Mouse (Mus musculus) cerebellum, adult 9-11 months (tissue): ENCODE data around the gene Rdm1.
A peak's percentile ranks its signal among the peaks of the same experiment; 100 is the strongest.

ENCODE experiments used
- DNase-seq: peaks from one replicate; pipeline ENCODE4 v3.0.0; 2022

The Rdm1 gene

DNA sequence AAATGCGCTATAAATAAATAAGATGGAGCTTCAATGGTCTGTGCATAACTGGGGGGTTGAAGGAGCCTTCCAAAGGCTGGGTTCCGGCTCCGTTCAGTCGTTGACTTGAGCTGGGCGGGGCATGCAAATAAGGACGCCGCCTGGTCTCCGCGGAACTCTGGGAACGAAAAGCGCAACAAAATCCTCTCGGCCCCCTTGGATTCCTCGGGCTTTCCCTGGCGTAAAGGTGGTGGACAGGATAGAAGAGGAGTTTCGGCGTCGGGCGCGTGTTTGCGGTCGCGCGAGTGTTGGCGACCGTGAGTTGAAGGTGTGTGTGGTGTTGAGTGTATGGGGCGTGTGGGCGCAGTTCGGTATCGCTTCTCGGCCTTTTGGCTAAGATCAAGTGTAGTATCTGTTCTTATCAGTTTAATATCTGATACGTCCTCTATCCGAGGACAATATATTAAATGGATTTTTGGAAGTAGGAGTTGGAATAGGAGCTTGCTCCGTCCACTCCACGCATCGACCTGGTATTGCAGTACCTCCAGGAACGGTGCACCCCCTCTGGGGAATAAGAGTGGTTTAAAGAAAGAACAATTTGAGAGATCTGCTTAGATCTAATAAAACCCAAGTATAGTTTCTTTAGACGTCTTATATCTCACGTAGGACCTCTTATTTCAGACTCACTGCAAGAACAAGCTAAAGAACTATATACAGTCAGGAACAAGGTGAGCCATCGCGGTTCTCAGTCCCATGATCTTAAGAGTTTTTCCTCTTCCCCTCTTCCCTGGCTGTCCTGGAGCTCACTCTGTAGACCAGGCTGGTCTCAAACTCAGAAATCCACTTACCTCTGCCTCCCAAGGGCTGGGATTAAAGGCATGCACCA, 31.1 kb downstream of the Rdm1 start:
- DNase-seq, result peak; percentile 85

DNA sequence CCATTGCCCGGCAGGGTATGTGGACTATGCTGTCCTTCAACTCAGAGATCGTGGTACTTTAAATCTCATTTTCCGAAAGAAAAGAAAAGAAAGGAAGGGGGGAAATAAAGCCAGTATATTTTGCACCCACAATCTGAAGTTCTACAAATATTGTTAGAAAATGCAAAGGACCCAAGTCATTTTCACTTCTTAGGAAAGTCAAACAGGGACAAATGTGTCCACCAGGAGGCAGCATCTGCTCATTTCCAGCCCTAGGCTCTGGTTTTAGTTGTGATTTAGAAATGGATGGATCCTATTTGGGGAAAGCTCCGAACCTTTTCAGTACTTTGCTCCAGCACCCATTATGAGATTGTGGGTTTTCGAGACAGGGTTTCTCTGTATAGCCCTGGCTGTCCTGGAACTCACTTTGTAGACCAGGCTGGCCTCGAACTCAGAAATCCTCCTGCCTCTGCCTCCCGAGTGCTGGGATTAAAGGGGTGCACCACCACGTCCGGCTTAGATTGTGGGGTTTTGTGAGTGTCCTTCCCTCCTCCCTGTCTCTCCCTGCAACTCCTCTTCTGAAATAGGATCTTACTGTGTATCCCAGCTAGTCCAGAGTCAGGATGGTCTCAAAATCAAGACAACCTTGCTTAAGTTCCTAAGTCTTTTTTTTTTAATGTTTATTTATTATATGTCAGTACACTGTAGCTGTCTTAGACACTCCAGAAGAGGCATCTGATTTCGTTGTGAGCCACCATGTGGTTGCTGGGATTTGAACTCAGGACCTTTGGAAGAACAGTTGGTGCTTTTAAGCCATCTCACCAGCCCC, 32.0 kb downstream of the Rdm1 start:
- no peak for DNase-seq

DNA sequence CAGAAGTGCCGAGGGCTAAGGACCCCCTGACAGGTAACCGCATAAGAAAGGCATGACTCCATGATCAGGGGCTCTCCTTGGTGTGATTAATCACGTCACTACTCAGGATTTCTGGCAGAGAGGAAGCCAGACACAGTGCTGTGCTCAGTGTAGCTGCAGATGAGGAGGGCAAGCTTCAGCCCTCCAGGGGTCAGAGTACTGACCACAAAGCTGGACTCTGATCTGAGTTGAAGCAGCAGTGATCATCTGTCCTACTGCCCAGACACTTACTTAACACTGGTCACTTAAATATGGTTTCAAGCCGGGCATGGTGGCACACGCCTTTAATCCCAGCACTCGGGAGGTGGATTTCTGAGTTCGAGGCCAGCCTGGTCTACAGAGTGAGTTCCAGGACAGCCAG, 34.2 kb downstream of the Rdm1 start:
- DNase-seq, result no peak

DNA sequence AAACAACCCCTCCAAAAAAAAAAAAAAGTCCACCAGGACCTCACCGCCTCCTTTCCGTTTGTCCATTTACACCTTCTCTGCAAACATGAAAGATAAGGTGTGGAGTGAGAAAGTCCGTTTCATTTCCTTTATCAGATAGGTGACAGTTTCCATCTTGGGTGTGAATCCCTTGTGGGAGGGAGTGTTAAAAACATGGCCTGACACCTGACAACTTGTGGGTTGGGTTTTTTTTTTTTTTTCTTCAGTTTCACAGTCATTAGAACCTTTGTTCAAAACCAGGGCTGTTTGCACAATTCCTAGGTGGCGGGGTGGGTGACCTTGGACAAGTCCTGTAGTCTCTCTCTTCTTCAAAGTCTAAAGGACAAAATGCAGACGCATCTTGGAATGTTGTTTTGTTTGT, 34.8 kb downstream of the Rdm1 start:
- no peak for DNase-seq

DNA sequence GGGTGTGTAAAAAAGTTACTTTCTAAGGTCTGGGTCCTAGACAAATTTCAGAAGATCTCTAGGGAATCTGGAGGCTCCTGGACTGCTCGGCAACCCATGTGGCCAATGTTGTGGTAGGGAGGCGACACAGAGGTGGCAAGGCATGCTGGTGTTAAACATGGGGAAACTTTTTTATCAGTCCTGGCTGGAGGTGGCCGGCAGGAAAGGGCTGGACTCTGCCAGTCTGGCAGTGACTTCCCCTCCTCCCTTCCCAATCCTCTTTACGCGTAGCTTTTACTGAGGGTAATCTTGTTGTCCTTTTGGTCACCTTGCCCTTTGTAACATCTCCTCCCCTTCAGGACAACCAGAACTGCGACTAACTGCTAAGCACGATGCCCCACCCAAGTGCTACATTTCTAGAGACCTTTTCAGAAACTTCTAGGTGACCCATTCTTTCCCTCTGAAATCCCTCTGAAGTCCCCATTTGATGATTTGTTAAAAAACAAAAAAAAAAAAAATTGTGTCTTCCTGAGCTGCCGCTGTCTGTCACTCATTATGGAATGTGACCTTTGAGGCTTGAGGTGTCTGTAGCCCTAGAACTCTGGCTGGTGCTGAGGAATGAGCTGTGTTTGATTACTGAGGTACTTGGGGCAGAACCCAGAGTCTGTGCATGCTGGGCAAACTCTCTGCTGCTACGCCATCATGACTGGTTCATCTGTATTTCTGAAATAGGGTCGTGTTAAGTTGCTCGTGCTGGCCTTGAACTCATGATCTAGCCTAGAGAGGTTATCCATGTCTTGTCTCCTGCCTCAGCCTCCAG, 36.4 kb downstream of the Rdm1 start:
- no peak for DNase-seq

DNA sequence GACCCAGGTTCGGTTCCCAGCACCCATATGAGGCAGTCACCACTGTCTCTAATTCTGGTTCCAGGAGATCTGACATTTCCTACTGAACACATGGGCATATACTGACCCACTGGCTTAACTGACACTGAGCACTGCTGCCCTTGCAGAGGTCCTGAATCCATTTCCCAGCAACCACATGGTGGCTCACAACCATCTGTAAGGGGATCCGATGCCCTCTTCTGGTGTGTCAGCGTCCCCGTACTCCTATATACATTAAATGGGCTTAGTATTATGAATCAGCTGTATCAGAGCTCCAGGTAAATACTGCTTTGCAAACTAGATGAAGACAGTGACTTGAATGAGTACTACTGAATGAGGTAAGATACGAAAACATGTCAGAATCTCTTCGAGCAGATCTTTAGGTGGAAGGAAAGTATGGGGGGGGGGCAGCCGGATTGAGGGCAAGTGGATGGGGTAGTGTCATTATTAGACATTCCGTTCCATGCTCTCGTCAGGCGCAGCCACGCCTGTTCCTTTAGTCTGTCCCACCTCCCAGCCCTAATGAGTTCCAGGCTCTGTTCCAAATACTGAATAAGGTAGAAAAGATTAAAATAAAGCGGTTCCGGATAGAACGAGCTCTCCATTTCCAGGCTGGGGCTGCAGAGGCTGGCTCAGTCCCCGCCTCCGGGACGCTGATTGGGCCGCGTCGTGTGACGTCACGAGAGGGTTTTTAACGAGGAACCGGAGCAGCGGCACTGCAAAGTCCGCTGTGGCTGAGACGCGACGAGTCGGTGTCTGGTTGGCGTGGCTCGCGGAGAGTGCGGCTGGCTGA, 38.0 kb downstream of the Rdm1 start, which contains the start of gene Arl4d:
Gene Arl4d (plus strand): TSS at position 717 of the 811 bp plus-strand sequence.
- peak; percentile 95 for DNase-seq

DNA sequence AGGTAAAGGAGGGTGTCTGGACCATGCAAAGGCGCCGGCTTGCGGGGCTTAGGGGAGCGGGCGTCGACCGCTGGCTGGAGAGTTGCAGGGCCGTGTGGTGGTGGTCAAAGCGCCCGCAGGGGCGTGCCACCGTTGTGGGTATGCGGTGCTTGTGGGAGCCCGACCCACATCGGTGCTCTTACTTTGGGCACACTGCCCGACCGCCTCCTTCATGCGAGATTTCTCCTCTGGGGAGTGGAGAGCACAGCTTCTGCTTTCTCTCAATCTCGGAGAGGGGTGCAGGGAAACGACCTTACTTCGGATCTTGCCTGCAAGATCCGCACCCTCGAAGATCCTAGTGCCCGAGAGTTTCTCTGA, 38.6 kb downstream of the Rdm1 start:
- no peak for DNase-seq

DNA sequence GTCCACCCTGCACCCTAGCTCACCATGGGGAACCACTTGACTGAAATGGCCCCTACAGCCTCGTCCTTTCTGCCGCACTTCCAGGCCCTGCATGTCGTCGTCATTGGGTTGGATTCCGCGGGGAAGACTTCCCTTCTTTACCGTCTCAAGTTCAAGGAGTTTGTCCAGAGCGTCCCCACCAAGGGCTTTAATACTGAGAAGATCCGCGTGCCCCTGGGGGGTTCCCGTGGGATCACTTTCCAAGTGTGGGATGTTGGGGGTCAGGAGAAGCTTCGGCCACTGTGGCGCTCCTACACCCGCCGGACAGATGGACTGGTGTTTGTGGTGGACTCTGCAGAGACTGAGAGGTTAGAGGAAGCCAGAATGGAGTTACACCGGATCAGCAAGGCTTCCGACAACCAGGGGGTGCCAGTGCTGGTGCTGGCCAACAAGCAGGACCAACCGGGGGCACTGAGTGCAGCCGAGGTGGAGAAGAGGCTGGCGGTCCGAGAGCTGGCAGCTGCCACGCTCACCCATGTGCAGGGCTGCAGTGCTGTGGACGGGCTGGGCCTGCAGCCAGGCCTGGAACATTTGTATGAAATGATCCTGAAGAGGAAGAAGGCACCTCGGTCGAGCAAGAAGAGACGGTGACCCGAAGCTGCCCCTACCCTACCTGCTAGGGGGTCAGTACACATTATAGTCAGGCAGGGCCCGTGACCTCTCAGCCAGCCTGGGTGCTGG, 39.8 kb downstream of the Rdm1 start:
- DNase-seq, result no peak

DNA sequence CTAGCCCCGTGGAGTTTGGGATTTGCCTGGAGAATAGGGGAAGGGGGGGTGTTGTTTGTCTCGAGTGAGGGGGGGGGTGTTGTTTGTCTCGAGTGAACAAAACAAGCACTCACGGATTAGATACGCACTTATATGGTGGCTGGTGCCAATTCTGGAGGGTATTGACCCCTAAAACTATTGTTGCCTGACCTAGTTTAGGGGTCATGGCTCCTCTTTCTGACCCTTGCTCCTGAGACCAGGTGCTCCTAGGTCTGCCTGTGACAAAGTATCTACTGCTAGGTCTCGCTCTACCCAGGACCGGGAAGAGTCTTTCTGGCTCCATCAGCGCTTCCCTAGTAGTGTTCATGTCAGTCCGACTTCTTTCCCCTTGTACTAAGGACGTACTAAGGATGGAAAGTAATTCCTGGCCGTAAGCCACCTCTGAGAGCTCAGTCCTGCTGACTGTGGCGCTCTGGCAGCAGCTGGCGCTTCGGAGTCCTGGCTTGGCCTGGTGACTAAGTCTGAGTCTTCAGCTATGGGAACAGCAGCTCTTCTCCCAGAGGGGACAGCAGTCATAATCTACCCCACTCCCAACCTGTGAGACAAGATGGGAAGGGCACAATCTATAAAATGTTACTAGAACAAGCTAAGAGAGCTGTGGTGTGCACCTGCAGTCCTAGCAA, 41.0 kb downstream of the Rdm1 start:
- DNase-seq, result no peak

DNA sequence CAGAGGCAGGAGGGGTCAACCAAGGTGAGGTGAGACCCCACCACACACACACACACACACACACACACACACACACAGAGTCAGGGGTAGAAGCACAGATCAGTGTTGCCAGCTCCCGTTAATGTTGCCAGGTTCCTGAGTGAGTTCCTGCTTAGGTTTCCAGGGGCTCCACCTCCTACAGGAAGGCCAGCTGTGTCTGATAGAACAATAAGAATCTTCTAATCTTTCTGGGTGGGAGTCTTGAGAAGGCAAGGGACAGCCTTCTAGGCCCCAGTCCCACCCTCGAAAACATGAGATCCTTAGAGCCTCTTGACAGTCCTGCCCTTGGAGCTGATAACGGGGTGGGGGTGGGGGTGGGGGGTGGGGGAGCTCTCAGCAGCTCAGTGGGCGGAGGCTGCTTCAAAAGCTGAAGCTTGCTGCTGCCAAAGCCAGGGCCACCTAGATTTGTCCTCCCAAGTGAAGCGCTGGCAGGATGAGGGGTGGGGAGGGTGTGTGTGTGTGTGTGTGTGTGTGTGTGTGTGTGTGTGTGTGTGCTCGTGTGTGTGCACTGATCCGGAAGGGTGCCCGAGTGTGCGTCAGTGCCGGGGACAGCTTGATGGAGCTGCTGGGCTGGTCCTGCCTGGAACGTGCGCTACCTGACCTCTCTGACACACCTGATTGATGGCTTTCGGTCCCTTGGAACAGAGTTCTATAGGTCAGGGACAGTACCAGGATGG, 41.7 kb downstream of the Rdm1 start:
- no peak for DNase-seq

DNA sequence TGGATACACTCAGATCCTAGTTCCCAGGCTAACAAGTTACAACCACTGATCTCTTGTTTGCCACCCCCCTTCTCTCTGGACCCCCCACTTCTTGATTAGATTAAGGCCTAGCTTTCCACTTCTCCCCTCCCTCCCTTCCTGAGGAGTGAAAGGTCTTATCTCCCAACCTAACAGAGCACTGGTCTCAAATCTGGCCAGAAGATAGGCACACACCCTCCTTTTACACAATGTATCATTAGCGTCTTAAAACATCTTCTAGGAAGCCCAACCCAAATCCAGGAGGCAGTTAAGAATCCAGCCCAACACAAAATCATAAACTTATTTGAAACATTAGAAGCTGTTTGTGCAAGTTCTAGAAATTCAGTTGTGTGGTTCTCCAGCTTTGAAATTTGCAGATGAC, 43.3 kb downstream of the Rdm1 start:
- DNase-seq, result no peak

DNA sequence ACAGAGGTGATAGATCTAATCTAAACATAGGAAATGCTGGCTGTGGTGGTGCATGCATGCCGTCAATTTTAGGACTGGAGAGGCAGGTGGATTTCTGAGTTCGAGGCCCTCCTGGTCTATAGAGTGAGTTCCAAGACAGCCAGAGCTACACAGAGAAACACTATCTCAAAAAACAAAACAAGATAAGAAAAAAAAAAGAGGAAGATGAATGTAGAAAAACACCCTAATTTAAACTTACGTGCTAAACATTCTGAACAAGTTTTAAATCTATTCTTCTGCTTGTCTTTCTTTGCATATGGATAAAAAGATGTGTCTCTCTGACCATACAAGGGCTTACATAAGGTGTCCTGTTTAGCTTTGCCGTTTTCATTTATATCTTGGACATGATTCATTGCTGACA, 44.3 kb downstream of the Rdm1 start:
- DNase-seq, result no peak

DNA sequence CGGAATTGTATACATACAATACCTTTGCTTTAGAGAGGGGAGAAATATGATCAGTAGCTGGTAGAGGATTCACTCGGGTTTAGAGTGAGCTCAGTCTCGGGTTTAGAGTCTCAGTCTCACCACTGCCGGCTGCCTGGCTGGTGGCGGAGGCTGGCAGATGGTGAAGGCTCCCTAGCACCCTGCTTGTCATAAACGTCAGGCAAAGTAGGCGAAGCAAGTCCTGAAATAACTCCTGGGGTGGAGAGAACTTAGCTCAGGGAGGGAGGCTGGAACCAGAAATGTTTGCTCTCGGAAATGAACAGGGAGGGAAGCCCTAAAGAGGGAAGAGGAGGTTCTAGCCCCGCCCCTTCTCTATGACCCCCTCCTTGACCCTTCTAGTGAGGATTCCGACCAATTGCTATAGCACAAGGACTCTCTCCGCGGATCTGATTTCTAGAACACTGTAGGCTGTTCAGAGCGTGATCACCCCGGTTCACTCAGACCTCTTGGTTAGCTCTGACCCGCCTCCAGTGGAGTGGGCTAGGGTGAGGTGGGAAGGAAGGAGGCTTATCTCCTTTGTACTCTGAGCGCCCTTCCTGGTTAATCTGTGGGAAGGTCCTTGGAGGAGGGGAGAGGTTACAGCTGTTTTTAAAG, 46.1 kb downstream of the Rdm1 start:
- no peak for DNase-seq

DNA sequence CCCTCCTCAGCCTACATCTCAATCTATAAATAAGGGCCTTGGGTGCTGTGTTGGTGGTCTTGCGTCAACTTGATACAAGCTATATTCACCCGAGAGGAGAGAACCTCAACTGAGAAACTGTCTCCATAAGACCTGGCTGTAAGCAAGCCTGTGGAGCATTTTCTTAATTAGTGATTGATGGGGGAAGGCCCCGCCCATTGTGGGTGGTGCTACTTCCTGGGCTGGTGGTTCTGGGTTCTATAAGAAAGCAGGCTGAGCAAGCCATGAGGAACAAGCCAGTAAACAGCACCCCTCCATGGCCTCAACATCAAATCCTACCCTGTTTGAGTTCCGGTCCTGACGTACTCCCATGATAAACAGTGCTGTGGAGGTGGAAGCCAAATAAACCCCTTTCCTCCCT, 47.1 kb downstream of the Rdm1 start:
- DNase-seq, result no peak

DNA sequence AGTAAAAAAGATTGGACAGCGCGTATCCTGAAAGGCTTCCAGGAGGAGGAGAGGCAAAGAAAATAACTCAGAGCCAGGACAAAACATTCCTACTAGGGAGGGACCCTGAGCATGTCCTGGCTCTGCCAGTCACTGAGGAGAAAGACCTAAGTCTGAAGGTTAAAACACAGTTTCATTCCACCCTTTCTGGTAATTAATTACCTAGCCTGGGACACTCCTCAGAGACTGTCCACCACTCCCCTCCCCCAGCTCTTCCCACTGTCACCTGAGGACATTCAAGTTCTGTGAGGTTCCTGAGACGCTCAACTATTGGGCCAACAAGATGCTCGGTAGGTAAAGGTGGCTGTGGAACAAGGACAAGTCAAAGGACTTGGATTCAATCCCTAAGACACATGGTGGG, 48.4 kb downstream of the Rdm1 start:
- DNase-seq, result no peak

DNA sequence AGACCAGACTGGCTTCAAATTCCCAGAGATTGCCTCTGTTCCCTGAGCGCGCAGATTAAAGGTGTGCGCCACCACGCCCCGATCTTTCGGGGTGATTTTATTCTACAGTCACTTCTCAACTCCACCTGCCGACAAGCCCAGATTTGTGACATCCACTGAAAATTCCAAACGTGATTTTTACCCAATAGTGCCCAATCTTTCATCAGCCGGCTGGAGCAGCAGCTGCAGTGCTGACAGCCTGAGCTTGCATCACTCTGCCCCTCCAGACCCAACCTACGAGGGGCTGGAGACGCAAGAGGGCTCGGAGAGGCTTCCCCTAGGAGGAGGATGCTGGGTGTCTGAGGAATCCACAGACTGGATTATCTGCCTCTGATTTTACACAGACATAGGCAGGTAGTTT, 50.7 kb downstream of the Rdm1 start:
- no peak for DNase-seq

DNA sequence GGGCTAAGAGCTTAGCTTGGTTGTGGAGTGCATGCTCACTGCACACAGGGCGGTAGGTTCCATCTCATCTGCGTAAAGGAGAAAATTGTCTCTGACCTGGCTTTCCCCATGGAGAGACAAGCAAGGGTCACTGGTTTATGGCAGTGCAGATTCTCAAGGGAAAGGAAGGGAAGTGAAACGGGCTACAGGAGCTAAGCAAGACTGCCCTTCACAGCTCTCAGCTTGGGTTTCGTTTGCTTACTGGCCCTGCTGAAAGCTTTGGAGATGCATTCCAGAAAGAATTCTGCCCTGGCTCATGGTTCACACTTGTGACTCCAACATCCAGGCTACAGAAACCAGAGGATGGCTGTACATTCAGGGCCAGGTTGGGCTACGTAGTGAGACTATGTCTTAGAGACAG, 51.8 kb downstream of the Rdm1 start:
- DNase-seq, result no peak

DNA sequence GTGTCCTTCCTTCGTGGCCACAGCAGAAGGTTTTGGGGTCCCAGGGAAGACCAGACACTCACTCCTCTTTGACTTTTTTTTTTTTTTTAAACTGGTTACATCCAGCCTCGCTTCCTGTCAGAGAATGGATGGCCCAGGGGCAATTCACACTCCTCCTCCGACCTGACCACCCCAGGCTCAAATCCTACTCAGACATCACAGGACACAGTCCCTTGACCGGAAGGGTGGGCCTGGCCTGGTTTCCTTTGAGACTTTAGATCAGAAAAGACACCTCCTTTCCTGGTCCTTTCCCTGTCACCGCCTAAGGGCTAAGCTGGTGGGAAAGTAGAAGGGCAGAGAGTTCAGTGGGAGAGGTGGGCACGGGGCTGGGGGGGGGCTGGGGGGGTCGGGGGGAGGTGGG, 52.9 kb downstream of the Rdm1 start:
- DNase-seq, result no peak

DNA sequence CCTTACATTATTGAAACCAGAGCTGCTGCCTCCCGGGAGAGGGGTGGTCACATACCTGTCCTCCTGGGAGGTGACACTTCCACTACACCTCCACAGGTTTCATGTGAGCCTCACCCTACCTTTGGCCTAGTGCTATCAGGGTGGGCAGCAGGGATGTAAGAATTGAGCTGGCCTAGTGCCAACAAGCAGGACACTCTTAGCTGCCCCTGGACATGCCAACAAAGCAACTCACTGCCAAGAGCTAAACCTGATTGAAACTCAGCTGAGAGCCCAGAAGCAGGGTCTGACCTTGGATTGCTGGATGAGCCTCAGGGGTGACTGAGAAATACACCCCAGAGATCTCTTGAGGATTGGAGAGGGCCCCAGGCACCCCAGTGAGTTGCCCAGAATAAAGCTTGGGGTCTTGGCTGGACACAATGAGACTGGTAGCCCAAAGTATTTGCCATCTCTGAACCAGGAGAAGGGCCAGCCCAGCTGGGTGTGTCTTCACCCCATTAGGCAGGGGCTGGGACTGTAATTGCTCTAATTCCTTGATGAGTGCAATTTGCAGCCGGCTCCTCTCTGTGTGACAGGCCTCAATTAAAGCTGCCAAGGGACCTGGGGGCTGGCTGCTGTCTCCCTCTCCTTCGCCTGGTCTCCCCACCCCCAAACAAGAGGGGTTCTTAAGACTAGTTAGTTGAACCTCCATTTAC, 53.8 kb downstream of the Rdm1 start:
- DNase-seq, result no peak

DNA sequence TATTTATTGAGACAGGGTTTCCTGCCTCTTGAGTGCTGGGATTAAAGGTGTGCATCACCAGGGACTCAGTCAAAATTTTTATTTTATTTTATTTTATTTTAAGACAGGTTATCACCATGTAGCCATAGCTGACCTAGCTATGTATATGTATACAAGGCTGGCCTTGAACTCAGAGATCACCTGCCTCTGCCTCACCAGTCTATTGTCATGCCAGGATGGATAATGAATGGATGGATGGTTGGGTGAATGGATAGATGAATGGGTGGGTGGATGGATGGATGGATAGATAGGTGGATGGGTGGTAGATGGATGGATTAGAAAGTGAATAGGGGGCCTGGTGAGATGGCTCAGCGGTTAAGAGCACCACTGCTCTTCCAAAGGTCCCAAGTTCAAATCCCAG, 55.0 kb downstream of the Rdm1 start:
- DNase-seq, result no peak
